Mouse (Mus musculus) intestine, embryonic 15.5 days (tissue): ENCODE results near the gene Fkbp5. TPM values are rescaled to one million over a fixed set of nuclear protein-coding genes. Genes with fewer than 3 reads are reported as not detected.
A peak's percentile ranks its signal among the peaks of the same experiment; 100 is the strongest.

ENCODE experiments used
- ATAC-seq: fragments of 200-750 bp; cut with Nextera tagmentation; 2 replicates; pipeline ENCODE4 v1.8.0; 2017; ENCODE audit warnings: moderate TSS enrichment, moderate library complexity
- H3K27ac ChIP-seq: fragments of 300-500 bp; sonication (generic); 2 replicates; pipeline ENCODE4 v1.5.1; 2015; ENCODE audit warnings: mild to moderate bottlenecking, inconsistent platforms
- H3K27me3 ChIP-seq: fragments of 300-500 bp; sonication (generic); replicated peaks from 2 replicates; pipeline ENCODE4 v1.6.1; 2015; ENCODE audit warnings: inconsistent platforms
- H3K36me3 ChIP-seq: fragments of 300-500 bp; sonication (generic); 2 replicates; pipeline ENCODE4 v1.6.1; 2015; ENCODE audit warnings: inconsistent platforms
- H3K4me1 ChIP-seq: fragments of 300-500 bp; sonication (generic); replicated peaks from 2 replicates; pipeline ENCODE4 v1.6.1; 2015; ENCODE audit warnings: inconsistent platforms
- H3K4me2 ChIP-seq: fragments of 300-500 bp; sonication (generic); replicated peaks from 2 replicates; pipeline ENCODE4 v1.6.1; 2015; ENCODE audit warnings: mild to moderate bottlenecking, inconsistent platforms
- H3K4me3 ChIP-seq: fragments of 300-500 bp; sonication (generic); replicated peaks from 2 replicates; pipeline ENCODE4 v1.5.1; 2015; ENCODE audit warnings: inconsistent platforms
- H3K9ac ChIP-seq: fragments of 300-500 bp; sonication (generic); 2 replicates; pipeline ENCODE4 v1.6.1; 2015; ENCODE audit warnings: inconsistent platforms
- H3K9me3 ChIP-seq: fragments of 300-500 bp; sonication (generic); 2 replicates; pipeline ENCODE4 v1.6.1; 2016; ENCODE audit warnings: inconsistent platforms
- WGBS: fragments of 180-500 bp; shearing (Covaris S2); methylation state at CpG from one replicate; pipeline ENCODE4 v1.1.7; 2015; 5-methylcytosine and 5-hydroxymethylcytosine counted together
- polyA plus RNA-seq: library from polyadenylated mRNA; unstranded; fragments of >200 nt; fragmentation: Nextera tagmentation; extraction: Ambion mirVana; gene quantifications from 2 replicates; pipeline ENCODE4 v1.2.1, GENCODE M21; 2015

The Fkbp5 gene
- polyA plus RNA-seq, 1 experiment from 2014 or later: 25.9 TPM

GRCm38 (mm10) chr17:28533327-28533726 lies 16.0 kb upstream of the Fkbp5 start:
- no peak overlapping the region for H3K4me3 ChIP-seq
- H3K27me3 ChIP-seq: peaks cover 3% of the 10 kb centered on the region; the same call in 1 of the 2 replicates
- H3K9me3 ChIP-seq: no peaks in the 10 kb centered on the region
- peaks cover 6% of the 10 kb centered on the region for H3K4me1 ChIP-seq
- WGBS: 87% methylated on average over 13 of the region's 13 CpGs
- no peak overlapping the region for H3K9ac ChIP-seq
- H3K36me3 ChIP-seq: no peaks in the 10 kb centered on the region
- H3K27ac ChIP-seq: no peak overlapping the region
- no peak for ATAC-seq
- H3K4me2 ChIP-seq: no peak overlapping the region

- Histone ChIP-seq H3K27me3 (peaks cover 3% of the 10 kb centered on the region; the same call in 1 of the 2 replicates), H3K36me3 (no peaks in the 10 kb centered on the region), H3K27ac (no peak overlapping the region), H3K9me3 (no peaks in the 10 kb centered on the region), H3K4me1 (peaks cover 9% of the 10 kb centered on the region), H3K4me3 (no peak overlapping the region), H3K4me2 (no peak overlapping the region), H3K9ac (no peak overlapping the region)
- no peak for ATAC-seq
- 82% methylated on average over 7 of the region's 7 CpGs for WGBS
These were observed 15.2 kb upstream of the Fkbp5 start for GRCm38 (mm10) chr17:28532557-28532956.

- Histone ChIP-seq H3K4me3 (no peak overlapping the region), H3K27me3 (peaks cover 3% of the 10 kb centered on the region; the same call in 1 of the 2 replicates), H3K9me3 (no peaks in the 10 kb centered on the region), H3K4me1 (peaks cover 14% of the 10 kb centered on the region), H3K36me3 (no peaks in the 10 kb centered on the region), H3K27ac (no peak overlapping the region), H3K9ac (no peak overlapping the region), H3K4me2 (peak overlapping the region; percentile 28; the same call in 1 of the 2 replicates)
- 0 out of 2 replicates have a peak, but pooled peaks have one; percentile 28 for ATAC-seq
- WGBS: 18% methylated on average over 18 of the region's 18 CpGs
These were observed 14.6 kb upstream of the Fkbp5 start for GRCm38 (mm10) chr17:28531946-28532345.

GRCm38 (mm10) chr17:28530506-28530905 lies 13.2 kb upstream of the Fkbp5 start, which contains the start of gene Armc12:
Gene Armc12, plus strand, starts transcription at chr17:28530806.
- no peaks in the 10 kb centered on the region for H3K9me3 ChIP-seq
- H3K36me3 ChIP-seq: no peaks in the 10 kb centered on the region
- WGBS: 79% methylated on average over 6 of the region's 6 CpGs
- no peak within 1 kb of the TSS for H3K4me3 ChIP-seq
- no peak for ATAC-seq
- peaks cover 14% of the 10 kb centered on the region for H3K4me1 ChIP-seq
- peaks cover 3% of the 10 kb centered on the region; the same call in 1 of the 2 replicates for H3K27me3 ChIP-seq
- H3K27ac ChIP-seq: no peak within 1 kb of the TSS
- H3K4me2 ChIP-seq: no peak within 1 kb of the TSS
- no peak within 1 kb of the TSS for H3K9ac ChIP-seq

GRCm38 (mm10) chr17:28529116-28529515 lies 11.8 kb upstream of the Fkbp5 start:
- ATAC-seq: no peak
- no peak overlapping the region for H3K4me3 ChIP-seq
- H3K9me3 ChIP-seq: no peaks in the 10 kb centered on the region

GRCm38 (mm10) chr17:28528043-28528351 lies 10.7 kb upstream of the Fkbp5 start:
- WGBS: 3% methylated on average over 6 of the region's 6 CpGs
- Histone ChIP-seq H3K9me3 (no peaks in the 10 kb centered on the region), H3K4me3 (0 out of 2 replicates have a peak overlapping the region, but pooled peaks have one; percentile 9), H3K36me3 (no peaks in the 10 kb centered on the region), H3K4me2 (peak overlapping the region; percentile 44), H3K4me1 (peaks cover 20% of the 10 kb centered on the region), H3K27ac (0 out of 2 replicates have a peak overlapping the region, but pooled peaks have one; percentile 22), H3K9ac (no peak overlapping the region), H3K27me3 (peaks cover 3% of the 10 kb centered on the region; the same call in 1 of the 2 replicates)
- 0 out of 2 replicates have a peak, but pooled peaks have one; percentile 21 for ATAC-seq

More at GRCm38 (mm10) chr17:28529116-28529515, 11.8 kb upstream of the Fkbp5 start:
- Histone ChIP-seq H3K9ac (no peak overlapping the region), H3K27ac (no peak overlapping the region), H3K4me2 (no peak overlapping the region), H3K27me3 (peaks cover 3% of the 10 kb centered on the region; the same call in 1 of the 2 replicates), H3K4me1 (peaks cover 14% of the 10 kb centered on the region), H3K36me3 (no peaks in the 10 kb centered on the region)
- 69% methylated on average over 4 of the region's 4 CpGs for WGBS

- 28% methylated on average over 12 of the region's 12 CpGs for WGBS
- no peak overlapping the region for H3K9ac ChIP-seq
- no peak for ATAC-seq
- peak overlapping the region; percentile 44 for H3K4me2 ChIP-seq
- H3K36me3 ChIP-seq: no peaks in the 10 kb centered on the region
- H3K4me3 ChIP-seq: 0 out of 2 replicates have a peak overlapping the region, but pooled peaks have one; percentile 9
- H3K27me3 ChIP-seq: peaks cover 3% of the 10 kb centered on the region; the same call in 1 of the 2 replicates
- 0 out of 2 replicates have a peak overlapping the region, but pooled peaks have one; percentile 22 for H3K27ac ChIP-seq
- no peaks in the 10 kb centered on the region for H3K9me3 ChIP-seq
- peaks cover 20% of the 10 kb centered on the region for H3K4me1 ChIP-seq
These were observed 10.1 kb upstream of the Fkbp5 start for GRCm38 (mm10) chr17:28527184-28528042.

GRCm38 (mm10) chr17:28524831-28525430 lies 7.6 kb upstream of the Fkbp5 start:
- no peak overlapping the region for H3K4me2 ChIP-seq
- no peak overlapping the region for H3K9ac ChIP-seq
- no peak overlapping the region for H3K4me3 ChIP-seq
- H3K27me3 ChIP-seq: no peaks in the 10 kb centered on the region
- no peak overlapping the region for H3K27ac ChIP-seq
- 71% methylated on average over 4 of the region's 4 CpGs for WGBS
- H3K4me1 ChIP-seq: peaks cover 19% of the 10 kb centered on the region
- no peaks in the 10 kb centered on the region for H3K9me3 ChIP-seq
- ATAC-seq: no peak
- H3K36me3 ChIP-seq: no peaks in the 10 kb centered on the region

- no peaks in the 10 kb centered on the region for H3K27me3 ChIP-seq
- no peaks in the 10 kb centered on the region for H3K9me3 ChIP-seq
- H3K9ac ChIP-seq: no peak overlapping the region
- peak overlapping the region; percentile 99 for H3K4me2 ChIP-seq
- no peaks in the 10 kb centered on the region for H3K36me3 ChIP-seq
- WGBS: 83% methylated on average over 23 of the region's 23 CpGs
- 0 out of 2 replicates have a peak overlapping the region, but pooled peaks have one; percentile 69 for H3K4me3 ChIP-seq
- no peak overlapping the region for H3K27ac ChIP-seq
- ATAC-seq: no peak
- H3K4me1 ChIP-seq: peaks cover 20% of the 10 kb centered on the region
These were observed 6.8 kb upstream of the Fkbp5 start for GRCm38 (mm10) chr17:28524009-28524695.

- Histone ChIP-seq H3K4me3 (peak overlapping the region; percentile 69), H3K4me1 (peaks cover 27% of the 10 kb centered on the region), H3K9me3 (no peaks in the 10 kb centered on the region), H3K4me2 (peak overlapping the region; percentile 99), H3K36me3 (no peaks in the 10 kb centered on the region), H3K27ac (peak overlapping the region; percentile 92), H3K9ac (peak overlapping the region; percentile 54), H3K27me3 (no peaks in the 10 kb centered on the region)
- 12% methylated on average over 28 of the region's 28 CpGs for WGBS
- ATAC-seq: no peak
These were observed 6.2 kb upstream of the Fkbp5 start for GRCm38 (mm10) chr17:28523355-28524008.

- Histone ChIP-seq H3K27ac (peak overlapping the region; percentile 92), H3K9ac (peak overlapping the region; percentile 62), H3K4me2 (peak overlapping the region; percentile 99), H3K36me3 (no peaks in the 10 kb centered on the region), H3K27me3 (no peaks in the 10 kb centered on the region), H3K4me3 (peak overlapping the region; percentile 69), H3K9me3 (no peaks in the 10 kb centered on the region), H3K4me1 (peaks cover 32% of the 10 kb centered on the region)
- WGBS: under 1% methylated on average over 64 of the region's 66 CpGs
- ATAC-seq: peak; percentile 82
These were observed 5.5 kb upstream of the Fkbp5 start for GRCm38 (mm10) chr17:28522623-28523354.
